Mouse (Mus musculus): ENCODE results near the gene Apold1. TPM values are rescaled to one million over a fixed set of nuclear protein-coding genes. Genes with fewer than 3 reads are reported as not detected.
A peak's percentile ranks its signal among the peaks of the same experiment; 100 is the strongest.

The Apold1 gene
- total RNA-seq, 2 experiments from 2014 or later = not detected

- no peak for ATAC-seq (replicated peaks; ENCODE audit: poor library complexity)
Observed at GRCm38 (mm10) chr6:135024781-135025420, 43.4 kb downstream of the Apold1 start.

DNA sequence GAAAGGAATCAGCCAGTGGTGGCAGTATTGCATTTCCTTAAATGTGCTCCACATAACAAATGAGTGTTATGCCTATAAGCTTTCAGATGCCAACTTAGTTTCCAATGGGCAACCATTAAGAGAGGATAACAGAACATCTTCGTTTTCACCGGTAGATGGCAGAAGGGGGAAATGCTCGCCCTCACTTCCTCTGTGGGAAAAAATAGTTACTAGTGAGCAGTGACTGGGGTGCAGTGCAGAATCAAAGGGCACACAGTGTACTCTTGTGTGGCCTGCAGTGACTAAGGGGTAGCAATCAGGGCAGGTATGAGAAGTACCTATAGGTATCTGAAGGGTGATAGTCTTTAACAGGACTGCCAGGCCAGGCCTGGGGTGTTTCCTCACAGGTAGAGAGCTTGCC lies 44.7 kb downstream of the Apold1 start:
- ATAC-seq (replicated peaks; ENCODE audit: poor library complexity) = peak; percentile 89

- no peak for ATAC-seq (replicated peaks; ENCODE audit: poor library complexity)
Observed at GRCm38 (mm10) chr6:135026755-135027154, 45.2 kb downstream of the Apold1 start.

- peak; percentile 37 for ATAC-seq (replicated peaks; ENCODE audit: poor library complexity)
Observed at GRCm38 (mm10) chr6:135029246-135029645, 47.7 kb downstream of the Apold1 start.

Other genes starting within 250 kb of the Apold1 start
- gene Dusp16, start 189.1 kb upstream of the Apold1 start, total RNA-seq (2015) = 0.95 and 2.6 TPM in 2 replicates
- gene Dusp16, start 189.1 kb upstream of the Apold1 start, total RNA-seq (2017) = 0.33 and 2.5 TPM in 2 replicates
- 2.0 and 4.5 TPM in 2 replicates for gene Crebl2, start 151.6 kb upstream of the Apold1 start, total RNA-seq (2015)
- 2.5 and 4.1 TPM in 2 replicates for gene Crebl2, start 151.6 kb upstream of the Apold1 start, total RNA-seq (2017)
- 7.7 and 12.8 TPM in 2 replicates for gene Gpr19, start 83.1 kb upstream of the Apold1 start, total RNA-seq (2015)
- 7.2 and 7.6 TPM in 2 replicates for gene Gpr19, start 83.1 kb upstream of the Apold1 start, total RNA-seq (2017)
- gene Cdkn1b, start 61.3 kb upstream of the Apold1 start, total RNA-seq (2015) = 20.1 and 21.1 TPM in 2 replicates
- gene Cdkn1b, start 61.3 kb upstream of the Apold1 start, total RNA-seq (2017) = 36.8 and 39.1 TPM in 2 replicates
- gene Ddx47, start 29.9 kb downstream of the Apold1 start, total RNA-seq (2015) = 52.4 and 69.7 TPM in 2 replicates
- 95.0 and 96.0 TPM in 2 replicates for gene Ddx47, start 29.9 kb downstream of the Apold1 start, total RNA-seq (2017)
- gene Gprc5a, start 83.9 kb downstream of the Apold1 start, total RNA-seq (2015) = not detected in 2 replicates
- gene Gprc5a, start 83.9 kb downstream of the Apold1 start, total RNA-seq (2017) = not detected in 2 replicates
- not detected in 2 replicates for gene Gprc5d, start 136.6 kb downstream of the Apold1 start, total RNA-seq (2015)
- gene Gprc5d, start 136.6 kb downstream of the Apold1 start, total RNA-seq (2017) = not detected in 2 replicates
- gene Fam234b, start 216.3 kb downstream of the Apold1 start, total RNA-seq (2015) = 5.9 and 6.5 TPM in 2 replicates
- 5.4 and 6.8 TPM in 2 replicates for gene Fam234b, start 216.3 kb downstream of the Apold1 start, total RNA-seq (2017)
- 12.9 and 15.0 TPM in 2 replicates for gene Hebp1, start 216.3 kb downstream of the Apold1 start, total RNA-seq (2015)
- 20.0 and 21.2 TPM in 2 replicates for gene Hebp1, start 216.3 kb downstream of the Apold1 start, total RNA-seq (2017)

All from megakaryocyte progenitor cell, adult 5-6 weeks (primary cell).